Mouse (Mus musculus) granulocyte monocyte progenitor cell, adult 5-6 weeks (primary cell): Measurements from ENCODE around the gene Tnrc6c. TPM values are rescaled to one million over a fixed set of nuclear protein-coding genes. Genes with fewer than 3 reads are reported as not detected.
"Not testable (repeated sequence)": the region's sequence is repeated elsewhere in the genome, so short reads cannot be mapped to it uniquely, and the experiment has no call there.

Experiments used
- ATAC-seq: replicated peaks from 2 replicates; pipeline ENCODE4 v1.8.0; 2016; ENCODE audit warnings: mild to moderate bottlenecking, moderate TSS enrichment, inconsistent platforms; ENCODE audit not compliant: poor library complexity, severe bottlenecking
- total RNA-seq, 2 experiments: library from RNA; stranded (forward) in 1 of 2; stranded (reverse) in 1 of 2; fragments of 200-712, 200-1000 nt in 1 of 2; fragments of >200 nt in 1 of 2; fragmentation: Nextera tagmentation in 1 of 2; gene quantifications; 2 replicates each; pipeline ENCODE4 v1.2.3; 2014 to 2017

Gene Tnrc6c
- total RNA-seq, 2 experiments from 2014 or later: 23.5 to 24.4 TPM

- 0 out of 2 replicates have a peak, but pooled peaks have one; percentile 2 for ATAC-seq
These were observed 128.1 kb downstream of the Tnrc6c start, which contains the start of the genes Tmc8 and Tmc6 for GRCm38 (mm10) chr11:117781993-117782704. TSS of gene Tmc8 (plus strand) at chr11:117782076. TSS of gene Tmc6 (minus strand) at chr11:117782198.

DNA sequence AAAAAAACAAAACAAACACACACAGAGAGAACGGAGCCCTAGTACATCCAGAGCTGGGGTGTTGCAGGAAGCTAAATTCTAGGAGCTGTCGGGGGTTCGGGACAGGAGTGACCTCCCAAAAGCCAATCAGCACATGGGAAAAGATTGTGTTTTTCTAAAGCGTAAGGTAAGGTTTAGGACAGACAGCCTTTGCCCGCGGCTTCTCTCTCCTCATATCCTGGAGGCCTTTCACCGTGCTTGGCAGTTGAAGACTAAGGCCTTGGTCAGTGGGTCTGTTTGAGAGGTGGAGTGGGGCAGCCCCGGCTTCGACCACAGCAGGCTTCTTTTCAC lies 128.6 kb downstream of the Tnrc6c start:
- ATAC-seq: no peak

DNA sequence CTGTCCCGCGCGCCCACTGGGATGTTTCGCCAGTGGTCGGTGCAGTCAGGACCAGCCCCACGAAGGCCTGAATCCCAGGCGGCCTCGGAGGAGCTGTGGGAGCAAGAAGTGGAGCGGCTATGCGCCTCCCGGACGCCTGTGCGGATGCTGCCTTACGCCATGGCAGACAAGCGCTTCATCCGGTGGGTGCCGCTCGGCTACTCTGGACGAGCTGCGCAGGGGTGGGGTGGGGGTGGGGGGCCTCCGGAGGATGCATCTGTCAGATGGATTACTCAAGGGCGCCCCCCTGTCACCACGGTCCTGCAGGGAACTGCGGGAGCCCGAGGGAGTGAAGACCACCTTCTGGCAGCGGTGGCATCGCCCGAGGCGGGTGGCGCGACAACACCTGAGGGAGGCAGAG lies 129.0 kb downstream of the Tnrc6c start:
- ATAC-seq: peak; percentile 6; the same call in 1 of the 2 replicates

- ATAC-seq: no peak
These were observed 129.7 kb downstream of the Tnrc6c start for GRCm38 (mm10) chr11:117783683-117784309.

DNA sequence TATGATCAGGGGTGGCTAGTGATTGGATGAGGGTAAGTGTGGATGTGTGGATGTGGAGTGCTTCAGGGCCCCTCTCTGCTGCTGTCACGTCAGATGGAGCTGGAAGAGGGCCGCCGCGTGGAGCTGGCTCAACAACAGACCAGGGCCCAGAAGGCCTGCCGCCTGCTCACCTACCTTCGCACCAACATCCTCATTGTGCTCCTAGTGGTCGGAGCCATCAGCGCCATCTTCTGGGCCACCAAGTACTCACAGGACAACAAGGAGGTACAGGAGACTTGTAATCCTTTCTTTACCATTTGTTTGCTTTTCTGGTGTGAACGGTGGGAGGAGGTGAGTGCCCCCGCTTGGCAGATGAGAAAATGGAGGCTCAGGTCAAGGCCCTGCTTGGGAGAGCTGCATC lies 132.2 kb downstream of the Tnrc6c start:
- ATAC-seq: peak; percentile 45

DNA sequence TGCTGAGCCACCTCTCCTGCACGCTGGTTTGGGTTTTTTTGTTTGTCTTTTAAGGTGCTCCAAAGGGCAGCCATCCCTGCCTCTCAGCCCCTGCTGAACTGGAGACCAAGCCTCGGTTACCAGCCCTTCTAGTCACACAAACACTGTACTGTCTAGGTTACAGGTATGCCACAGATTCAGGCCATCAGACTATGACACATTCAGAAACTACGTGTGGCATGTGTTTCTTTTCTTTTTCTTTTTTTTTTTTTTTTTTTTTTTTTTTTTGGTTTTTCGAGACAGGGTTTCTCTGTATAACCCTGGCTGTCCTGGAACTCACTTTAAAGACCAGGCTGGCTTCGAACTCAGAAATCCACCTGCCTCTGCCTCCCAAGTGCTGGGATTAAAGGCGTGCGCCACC lies 134.4 kb downstream of the Tnrc6c start:
- ATAC-seq: not testable (repeated sequence)

- ATAC-seq: peak; percentile 38
These were observed 136.2 kb downstream of the Tnrc6c start for GRCm38 (mm10) chr11:117790286-117790685.

GRCm38 (mm10) chr11:117790703-117791440 lies 136.8 kb downstream of the Tnrc6c start:
- ATAC-seq: no peak

DNA sequence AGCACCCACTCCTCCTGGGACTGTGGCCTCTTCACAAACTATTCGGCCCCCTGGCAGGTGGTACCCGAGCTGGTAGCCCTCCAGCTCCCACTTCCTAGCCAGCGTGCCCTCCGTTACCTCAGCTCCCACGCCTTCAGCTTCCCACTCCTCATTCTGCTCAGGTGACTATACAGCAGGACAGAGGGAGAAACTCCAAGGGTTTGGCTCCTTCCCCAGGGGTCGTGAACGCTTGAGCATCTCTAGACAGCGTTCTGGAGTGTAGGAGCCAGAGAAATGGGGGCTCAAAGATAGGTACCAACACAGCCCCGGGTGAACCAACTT lies 137.3 kb downstream of the Tnrc6c start:
- ATAC-seq: no peak

DNA sequence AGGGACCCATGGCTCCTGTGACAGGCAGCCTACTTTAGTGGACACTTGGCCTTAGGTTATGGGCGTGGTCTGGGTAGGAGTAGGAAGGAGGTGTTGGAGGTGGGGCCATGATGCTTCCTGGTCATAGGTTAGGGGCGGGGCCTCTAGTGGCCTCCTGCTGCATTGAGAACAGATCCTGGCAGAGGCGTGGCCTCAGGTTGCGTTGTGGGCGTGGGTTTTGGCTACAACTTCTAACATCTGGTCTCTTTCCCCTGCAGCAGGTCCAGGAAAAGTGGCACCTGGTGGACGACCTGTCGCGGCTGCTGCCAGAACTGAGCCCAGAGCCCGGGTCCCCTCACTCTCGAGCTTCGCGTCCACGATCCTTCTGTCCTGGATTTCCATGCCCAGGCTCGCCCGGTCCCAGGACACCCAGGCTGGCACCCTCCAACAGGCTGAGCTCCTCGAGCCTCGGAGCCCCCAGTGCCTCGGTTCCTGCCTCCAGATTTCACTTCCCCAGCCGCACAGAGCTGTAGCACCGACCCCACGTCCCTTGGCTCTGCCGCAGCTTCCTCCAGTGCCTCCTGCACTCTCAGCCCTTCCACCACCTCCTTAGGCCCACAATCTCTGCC lies 138.3 kb downstream of the Tnrc6c start:
- peak; percentile 92 for ATAC-seq

- ATAC-seq: no peak
These were observed 140.0 kb downstream of the Tnrc6c start for GRCm38 (mm10) chr11:117794035-117794551.

- ATAC-seq: no peak
These were observed 142.9 kb downstream of the Tnrc6c start for GRCm38 (mm10) chr11:117796954-117797353.

DNA sequence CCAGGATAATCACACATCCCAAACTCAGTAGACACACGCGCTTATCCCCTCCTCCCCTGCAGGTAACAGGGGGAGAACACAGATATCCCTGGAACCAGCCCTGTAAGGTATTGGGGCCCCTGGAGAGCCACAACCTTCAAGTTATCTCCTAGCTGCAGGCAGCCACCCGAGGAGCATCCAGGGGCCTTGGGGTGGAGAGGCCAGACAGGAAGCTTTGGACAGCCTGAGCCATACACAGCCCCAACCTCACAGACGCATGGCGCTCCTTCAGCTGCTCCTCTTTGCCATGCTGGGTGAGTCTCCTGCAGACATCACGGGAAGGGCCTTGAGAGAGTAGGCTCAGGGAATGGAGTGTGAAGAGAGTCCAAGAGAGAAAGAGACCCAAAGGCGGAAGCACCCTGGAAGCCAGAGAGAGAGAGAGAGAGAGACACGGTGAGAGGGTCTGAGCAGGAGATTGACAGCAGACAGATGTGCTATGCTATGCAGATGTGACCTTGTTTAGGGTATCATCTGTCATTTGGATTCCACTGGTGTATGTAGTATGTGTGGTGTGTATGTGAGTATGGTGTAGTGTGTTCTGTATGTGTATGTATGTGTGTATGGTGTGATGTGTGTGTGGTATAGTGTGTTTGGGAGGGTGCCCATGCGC lies 143.5 kb downstream of the Tnrc6c start, which contains the start of gene 6030468B19Rik:
Gene 6030468B19Rik, plus strand, starts transcription at position 150 of the 649 bp plus-strand sequence.
- no peak for ATAC-seq

GRCm38 (mm10) chr11:117798160-117798541 lies 144.1 kb downstream of the Tnrc6c start:
- ATAC-seq: 0 out of 2 replicates have a peak, but pooled peaks have one; percentile 32

DNA sequence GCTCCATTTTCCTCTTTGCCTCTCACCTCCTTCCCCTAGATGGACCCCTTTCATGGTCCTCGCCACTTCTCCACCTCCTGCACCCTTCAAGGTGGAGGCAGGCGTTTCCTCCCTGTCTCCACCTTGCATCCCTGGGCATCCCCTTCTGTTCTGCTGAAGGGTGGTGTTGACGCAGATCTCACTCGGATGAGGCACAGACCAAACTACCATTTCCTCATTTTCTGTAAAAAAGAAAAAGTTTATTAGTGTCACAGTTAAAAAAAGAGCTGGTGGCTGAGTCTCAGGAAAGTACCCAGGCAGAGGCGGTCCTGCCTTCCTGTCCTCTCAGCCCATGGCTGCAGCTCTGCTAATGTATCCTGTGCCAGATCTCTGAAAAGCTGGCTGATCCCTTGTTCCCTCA lies 145.1 kb downstream of the Tnrc6c start:
- peak; percentile 53 for ATAC-seq

GRCm38 (mm10) chr11:117800038-117800437 lies 145.9 kb downstream of the Tnrc6c start:
- no peak for ATAC-seq

GRCm38 (mm10) chr11:117801650-117802049 lies 147.6 kb downstream of the Tnrc6c start:
- no peak for ATAC-seq

GRCm38 (mm10) chr11:117803166-117803688 lies 149.1 kb downstream of the Tnrc6c start:
- peak; percentile 61 for ATAC-seq

DNA sequence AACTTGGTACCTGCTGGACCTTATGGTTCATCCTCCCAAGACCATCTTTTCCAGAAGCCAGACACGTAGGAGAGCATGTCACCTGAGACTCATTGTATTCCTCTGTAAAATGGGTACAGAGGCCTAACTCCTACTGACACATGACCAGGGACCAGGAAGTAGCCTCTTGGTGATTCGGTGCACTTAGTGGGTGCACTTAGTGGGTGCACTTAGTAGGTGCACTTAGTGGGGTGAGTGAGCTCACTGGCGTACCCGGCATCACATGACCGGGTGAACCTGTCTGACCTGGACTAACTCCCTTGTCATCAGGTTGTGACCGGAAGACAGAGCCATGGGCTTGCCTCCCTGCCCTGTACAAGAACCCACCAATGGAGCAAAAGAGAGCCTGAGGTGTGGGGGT lies 152.7 kb downstream of the Tnrc6c start:
- ATAC-seq: no peak
